Mouse (Mus musculus) regulatory T cell (primary cell): ENCODE results near the gene Abhd5.

Experiments
- in situ Hi-C: fragments of 300-600 bp; cut with MboI, MseI; formaldehyde crosslinking; loops from one replicate; pipeline ENCODE4 v1.15.1; 2025; ENCODE audit warnings: high pct_unique_total_duplicates

Abhd5 gene

DNA sequence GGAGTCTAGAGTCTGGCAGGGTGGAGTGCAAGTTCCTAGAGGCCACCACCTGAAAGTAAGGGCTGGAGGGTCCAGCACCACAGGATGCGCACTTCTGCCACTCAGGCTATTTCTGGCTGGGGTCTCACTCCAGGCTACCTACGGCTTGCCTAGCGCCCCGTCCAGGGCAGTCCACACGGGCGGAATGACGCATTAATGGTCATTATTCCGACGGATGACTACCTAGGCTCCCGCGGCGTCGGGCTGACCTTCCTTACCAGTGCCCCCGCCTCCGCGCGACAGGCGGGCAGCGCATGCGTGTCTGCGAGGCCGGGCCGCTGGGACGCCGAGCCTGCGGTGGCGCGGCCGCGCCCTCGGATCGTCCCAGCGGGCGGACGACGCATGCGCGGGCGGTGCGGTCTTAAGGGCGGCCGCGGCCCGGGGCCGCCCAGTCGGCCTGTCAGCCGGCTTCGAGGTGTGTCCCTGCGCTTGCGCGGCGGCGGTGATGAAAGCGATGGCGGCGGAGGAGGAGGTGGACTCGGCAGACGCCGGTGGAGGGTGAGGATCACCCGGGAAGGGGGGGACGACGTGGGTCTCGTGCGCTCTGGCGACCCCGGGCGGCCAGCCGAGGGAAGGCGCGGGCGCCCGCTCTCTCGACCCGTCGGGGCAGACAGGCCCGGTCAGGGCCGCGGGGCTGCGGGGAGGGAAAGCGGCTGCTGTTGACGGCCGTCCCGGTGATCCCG lies at the start of gene Abhd5:
TSS of gene Abhd5 (plus strand) at position 306 of the 722 bp plus-strand sequence.
- in situ Hi-C loops: no loop called here

DNA sequence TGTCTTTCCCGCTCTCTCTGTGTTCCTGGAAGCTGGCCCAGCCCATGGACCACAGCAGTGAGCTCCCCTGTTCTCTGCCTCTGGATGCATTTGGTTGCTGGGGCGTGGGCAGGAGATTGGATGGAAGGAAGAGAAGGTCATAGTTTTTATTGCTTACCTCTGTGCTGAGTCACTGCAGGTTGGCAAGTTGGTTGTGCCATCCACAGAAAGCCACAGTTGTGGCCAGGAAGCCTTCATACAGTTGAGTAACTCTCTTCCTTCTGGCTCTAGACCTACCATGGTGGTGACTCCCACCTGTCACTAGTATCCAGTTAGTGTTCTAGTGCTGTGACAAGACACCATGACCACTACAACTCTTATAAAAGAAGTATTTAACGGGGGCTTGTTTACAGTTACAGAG lies 46.1 kb upstream of the Abhd5 start:
- in situ Hi-C loops: loop anchor here (5.0 kb wide), 1 partner anchor 48 kb away; no protein-coding TSS in a partner anchor

DNA sequence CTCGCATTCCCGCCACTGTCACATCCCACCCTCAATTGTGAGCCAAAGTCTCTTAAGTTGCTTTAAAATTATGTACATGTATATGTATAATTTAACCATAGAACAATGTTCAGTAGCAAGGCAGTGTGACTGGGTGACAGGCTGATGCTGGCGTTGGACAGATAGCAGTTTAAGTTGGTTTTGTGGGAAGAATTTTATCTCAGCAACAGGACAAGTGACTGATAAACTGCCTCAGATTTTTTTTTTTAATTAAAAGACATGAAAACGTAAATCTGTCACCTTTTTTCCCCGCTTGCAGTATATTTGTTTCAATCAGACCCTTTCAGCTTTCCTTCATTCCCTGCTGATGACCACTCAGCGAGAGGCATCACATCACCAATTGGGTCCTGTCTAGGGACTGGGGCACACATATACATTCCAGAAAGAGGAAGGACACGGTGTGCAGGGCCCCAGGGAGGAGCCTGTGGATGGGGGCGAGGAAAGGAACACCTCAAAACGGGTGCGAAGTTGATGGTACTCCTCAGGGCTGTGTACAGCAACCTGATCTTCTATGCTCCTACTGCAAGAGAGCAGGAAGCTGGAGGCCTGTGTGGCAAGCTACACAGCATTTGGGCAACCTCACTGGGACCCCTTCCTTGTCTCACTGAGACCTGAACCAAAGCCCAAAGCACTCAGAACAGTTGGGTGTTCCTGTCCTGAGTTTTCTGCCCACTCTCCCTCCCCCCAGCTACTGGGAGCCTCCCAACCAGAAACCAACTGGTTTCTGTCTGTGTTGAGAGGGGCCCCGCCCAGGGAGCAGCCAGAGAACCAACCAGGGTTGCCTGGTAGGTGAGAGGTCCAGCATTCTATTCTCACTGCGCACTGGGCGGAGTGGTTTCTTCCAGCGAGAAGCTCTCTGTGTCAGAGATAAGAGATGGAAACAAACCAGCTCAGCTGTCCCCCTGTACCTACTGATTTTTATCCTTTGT lies 42.1 kb upstream of the Abhd5 start:
- in situ Hi-C loops: loop anchor here (5.0 kb wide), 1 partner anchor 52 kb away; no protein-coding TSS in a partner anchor

DNA sequence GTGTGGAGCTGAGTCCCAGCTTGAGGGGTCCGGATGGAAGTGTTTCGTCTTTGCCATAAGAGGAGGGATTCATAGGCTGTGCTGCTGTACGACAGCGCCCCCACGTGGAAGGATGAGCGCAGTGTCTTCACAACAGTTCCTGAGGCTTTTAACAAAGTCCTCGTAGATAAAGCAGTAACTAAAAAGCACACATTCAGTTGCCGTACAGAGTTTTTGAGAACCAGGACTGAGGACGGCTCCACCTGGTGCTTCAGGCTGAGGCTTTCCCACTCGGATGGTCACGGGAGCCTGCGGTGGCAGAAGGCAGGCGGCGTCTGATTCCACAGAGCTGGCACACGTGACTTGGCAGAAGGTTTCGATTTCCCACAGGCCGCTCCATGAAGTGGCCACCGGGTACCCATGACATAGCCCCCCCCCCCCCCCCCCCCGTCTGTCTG lies 40.8 kb upstream of the Abhd5 start:
- in situ Hi-C loops: loop anchor here (5.0 kb wide), 1 partner anchor 103 kb away; no protein-coding TSS in a partner anchor

DNA sequence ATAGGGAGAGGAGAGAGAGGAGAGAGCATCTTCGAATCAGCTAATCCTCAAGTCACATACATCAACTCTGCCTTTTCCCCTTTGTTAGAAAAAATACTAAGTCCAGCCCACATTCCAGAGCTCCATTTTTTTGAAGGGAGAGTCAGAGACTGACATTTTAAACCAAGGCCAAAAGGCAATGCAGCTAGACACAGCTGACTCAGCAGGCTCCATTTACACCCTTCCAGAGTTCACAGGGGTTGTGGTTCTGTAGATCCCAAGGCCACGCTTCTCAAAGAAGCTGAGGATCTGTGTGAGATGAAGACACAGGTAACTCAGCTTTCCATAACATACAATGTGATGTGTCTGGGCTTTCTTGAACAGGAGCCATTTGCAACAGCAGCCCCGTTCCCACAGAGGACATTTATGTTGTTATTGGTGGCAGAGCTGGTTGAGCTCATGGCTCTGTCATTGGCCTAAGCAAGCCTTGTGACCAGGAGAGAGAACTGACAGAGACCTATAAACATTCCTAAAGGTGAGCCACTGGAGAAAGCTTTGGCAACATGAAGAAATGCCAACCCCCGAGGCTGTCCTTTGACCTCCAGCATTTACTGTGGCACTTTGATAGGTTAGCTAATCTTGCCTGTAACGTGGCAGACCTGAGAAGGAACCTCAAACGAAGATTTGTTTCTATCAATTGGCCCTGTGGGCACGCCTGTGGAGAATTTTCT lies 40.2 kb upstream of the Abhd5 start:
- in situ Hi-C loops: loop anchor here (5.0 kb wide), 1 partner anchor 104 kb away; no protein-coding TSS in a partner anchor

DNA sequence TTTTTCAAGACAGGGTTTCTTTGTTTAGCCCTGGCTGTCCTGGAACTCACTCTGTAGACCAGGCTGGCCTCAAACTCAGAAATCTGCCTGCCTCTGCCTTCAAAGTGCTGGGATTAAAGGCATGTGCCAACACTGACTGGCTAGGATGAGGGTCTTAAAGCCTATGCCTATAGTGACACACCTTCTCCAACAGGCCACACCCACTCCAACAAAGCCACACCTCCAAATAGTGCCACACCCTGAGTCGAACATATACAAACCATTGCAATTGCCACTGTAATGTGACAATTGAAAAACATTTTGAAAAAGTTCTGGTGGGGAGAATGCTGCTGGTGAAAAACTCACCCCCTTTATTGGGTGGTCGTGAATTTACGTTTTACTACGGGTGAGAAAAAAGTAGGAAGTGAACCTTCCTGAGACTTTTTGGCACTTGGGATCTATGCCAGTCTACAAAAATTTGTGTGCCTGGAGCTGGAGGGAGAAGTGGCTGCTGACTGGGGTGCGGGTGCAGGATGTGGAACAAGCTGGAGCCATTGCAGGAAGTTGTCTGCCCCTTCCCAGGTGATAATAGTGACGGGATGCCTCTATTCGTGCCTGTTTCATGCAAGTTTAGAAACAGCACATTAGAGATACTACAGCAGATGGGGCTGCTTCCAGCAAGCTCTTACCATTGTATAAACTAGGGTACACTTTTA lies 39.0 kb upstream of the Abhd5 start:
- in situ Hi-C loops: loop anchor here (5.0 kb wide), 1 partner anchor 105 kb away; no protein-coding TSS in a partner anchor

DNA sequence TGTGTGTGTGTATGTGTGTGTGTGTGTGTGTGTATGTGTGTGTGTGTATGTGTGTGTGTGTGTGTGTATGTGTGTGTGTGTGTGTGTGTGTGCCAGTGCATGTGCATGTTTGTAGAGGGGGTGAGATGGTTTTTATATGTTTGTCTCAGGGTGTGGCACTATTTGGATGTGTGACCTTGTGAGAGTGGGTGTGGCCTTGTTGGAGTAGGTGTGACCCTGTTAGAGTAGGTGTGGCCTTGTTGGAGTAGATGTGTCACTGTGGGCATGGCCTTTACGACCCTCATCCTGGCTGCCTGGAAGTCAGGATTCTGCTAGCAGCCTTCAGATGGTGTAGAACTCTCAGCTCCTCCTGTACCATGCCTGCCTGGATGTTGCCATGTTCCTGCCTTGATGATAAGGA lies 38.3 kb upstream of the Abhd5 start:
- in situ Hi-C loops: loop anchor here (5.0 kb wide), 1 partner anchor 106 kb away; no protein-coding TSS in a partner anchor

DNA sequence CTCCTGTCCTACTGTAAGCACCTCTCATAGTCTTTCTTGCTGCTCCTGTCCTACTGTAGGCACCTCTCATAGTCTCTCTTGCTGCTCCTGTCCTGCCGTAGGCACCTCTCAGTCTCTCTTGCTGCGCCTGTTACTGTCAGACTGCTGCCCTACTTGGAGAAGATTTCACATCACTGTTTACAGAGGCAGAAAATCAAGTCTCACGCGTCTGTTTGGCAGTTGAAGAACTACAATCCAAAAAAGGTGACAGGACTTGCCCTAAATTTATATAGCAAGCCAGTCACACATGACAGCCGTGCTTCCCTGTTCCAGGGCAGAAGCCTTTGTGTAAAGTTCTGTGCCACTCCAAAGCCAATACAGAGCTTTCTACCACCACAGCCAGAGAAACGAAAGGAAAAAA lies 37.0 kb upstream of the Abhd5 start:
- in situ Hi-C loops: loop anchor here (5.0 kb wide), 1 partner anchor 107 kb away; no protein-coding TSS in a partner anchor

DNA sequence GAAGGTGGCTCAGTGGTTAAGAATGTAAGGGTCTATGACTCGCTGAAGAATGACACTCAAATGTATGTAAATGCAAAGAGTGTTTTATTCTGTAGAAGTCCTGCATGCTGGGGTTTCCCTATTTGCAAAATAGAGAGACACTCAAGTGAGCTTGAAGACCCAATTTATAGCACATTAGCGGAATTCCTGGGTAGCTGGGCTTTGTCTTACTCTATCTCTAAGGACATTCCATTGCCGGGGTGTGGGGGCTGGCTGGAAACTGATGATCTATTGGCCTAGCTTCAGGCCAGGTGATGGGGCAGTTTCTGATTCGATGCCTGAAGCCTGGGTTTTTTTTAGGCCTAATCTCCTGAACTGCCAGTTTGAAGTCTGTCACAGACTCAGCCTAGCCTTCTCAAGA lies 36.5 kb upstream of the Abhd5 start:
- in situ Hi-C loops: loop anchor here (5.0 kb wide), 1 partner anchor 108 kb away; no protein-coding TSS in a partner anchor

DNA sequence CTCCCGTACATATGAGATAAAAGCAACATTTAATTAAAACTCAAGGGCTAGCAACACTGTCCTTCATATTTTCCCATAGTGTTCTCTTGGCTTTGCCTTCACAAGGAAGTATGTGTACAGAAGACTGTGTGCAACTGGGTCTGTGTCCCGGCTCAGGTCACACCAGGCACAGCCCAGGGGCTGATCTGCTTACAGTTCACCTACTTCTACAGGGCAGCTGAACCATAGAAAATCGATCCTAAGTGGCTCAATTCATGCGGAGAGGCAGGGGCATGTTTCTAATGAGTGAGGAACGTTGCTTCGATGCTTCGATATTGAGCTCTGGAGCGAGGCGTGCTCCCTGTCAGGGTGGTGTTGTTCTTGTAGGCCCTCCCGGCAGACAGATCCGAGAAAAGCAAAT lies 35.9 kb upstream of the Abhd5 start:
- in situ Hi-C loops: no loop called here

DNA sequence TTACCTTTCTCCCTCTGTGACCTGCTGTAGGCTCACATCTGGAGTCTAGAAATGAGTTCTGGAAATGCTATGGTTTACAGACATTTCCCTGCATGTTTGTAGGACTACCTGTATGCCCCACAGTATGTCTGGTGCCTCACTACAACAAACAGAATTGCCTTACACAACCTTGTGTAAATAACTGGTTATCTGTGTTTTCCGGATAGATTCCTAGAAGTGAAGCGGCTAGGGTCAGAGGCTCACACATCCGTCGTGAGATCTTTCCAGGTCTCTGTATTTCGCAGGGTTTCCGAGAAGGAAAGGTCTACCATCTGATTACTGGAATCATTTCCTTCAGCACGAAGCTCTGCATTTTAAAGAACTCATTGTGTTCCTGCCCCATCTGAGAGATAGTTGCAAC lies 34.8 kb upstream of the Abhd5 start:
- in situ Hi-C loops: no loop called here

DNA sequence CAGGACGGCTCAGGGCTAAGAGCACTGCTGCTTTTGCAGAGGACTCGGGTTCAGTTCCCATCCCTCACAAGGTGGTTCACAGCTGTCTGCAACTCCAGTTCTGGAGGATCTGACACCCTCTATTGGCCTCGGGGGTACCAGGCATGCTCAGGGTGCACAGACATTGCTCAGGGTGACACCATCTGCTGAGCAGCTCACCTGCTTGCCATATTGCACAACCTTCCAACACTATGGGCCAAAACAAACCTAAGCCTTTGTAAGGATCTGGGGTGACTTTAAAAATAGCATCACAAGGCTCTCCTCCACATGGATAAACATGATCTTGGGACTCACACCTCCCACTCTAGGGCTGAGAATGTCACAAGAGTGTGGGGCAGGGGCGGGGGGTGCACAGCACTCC lies 30.8 kb upstream of the Abhd5 start:
- in situ Hi-C loops: no loop called here

DNA sequence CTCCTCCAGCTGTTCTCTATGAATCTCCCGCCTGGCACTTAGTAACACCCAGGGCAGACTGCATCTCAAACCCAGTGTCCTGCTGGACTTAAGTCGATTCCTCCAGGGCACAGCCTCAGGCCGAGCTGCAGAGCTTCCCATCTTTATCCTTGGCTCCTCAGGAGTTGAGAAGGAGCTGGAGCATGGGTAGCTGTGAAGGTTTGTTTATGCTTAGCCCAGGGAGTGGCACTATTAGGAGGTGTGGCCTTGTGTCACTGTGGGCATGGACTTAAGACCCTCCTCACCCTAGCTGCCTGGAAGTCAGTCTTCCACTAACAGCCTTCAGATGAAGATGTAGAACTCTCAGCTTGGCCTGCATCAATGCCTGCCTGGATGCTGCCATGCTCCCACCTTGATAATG lies 29.1 kb upstream of the Abhd5 start:
- in situ Hi-C loops: no loop called here

DNA sequence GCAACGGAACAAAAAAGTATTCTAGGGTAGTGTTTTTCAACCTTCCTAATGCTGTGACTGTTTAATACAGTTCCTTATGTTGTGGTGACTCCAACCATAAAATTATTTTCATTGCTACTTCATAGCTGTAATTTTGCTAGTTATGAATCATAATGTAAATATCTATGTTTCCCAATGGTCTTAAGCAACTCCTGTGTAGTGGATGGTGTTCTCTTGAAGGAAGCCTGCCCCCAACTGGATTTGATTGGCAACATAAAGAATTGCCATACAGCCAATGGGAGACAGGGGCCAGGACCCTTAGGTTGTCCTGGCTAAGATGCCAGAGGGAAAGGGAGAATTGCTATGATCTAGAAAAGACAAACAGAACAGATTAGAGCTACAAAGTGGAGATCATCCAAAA lies 25.4 kb upstream of the Abhd5 start:
- in situ Hi-C loops: no loop called here

DNA sequence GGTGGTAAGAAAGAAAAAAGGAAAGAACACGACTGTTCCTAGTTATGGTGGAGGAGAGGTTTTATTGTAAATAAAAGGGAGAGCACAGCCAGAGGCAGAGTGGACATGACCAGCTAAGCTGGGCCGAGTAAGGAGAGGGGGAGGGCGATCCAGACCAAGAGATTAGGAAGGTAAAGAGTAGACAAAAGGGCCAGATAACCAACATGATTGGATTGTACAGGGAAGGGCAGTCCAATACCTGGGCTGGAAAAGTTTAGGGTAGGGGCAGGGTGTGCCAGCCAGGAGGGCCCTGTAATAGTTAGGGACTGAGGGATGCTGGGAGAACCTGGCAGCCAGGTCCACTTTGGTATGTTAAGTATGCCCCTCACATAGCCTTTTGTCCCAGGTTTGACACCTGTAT lies 23.2 kb upstream of the Abhd5 start:
- in situ Hi-C loops: no loop called here

DNA sequence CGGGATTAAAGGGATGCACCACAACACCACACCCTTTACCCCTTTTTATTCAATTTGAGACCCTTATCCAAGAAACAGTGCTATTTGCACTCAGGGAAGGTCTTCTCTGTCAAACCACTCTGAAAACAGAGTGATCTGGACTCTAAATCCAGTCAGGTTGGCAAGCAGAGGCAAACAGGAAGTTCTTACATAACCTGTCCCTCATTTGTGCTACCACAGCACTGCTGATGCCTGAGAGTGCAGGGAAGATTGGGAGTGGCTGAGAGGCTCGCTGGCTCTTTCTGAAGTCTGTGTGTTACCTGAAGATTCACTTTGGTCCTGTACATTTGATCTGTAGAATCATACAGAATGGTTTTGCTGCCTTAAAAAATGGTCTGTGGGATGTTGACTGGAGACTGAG lies 14.7 kb upstream of the Abhd5 start:
- in situ Hi-C loops: no loop called here

DNA sequence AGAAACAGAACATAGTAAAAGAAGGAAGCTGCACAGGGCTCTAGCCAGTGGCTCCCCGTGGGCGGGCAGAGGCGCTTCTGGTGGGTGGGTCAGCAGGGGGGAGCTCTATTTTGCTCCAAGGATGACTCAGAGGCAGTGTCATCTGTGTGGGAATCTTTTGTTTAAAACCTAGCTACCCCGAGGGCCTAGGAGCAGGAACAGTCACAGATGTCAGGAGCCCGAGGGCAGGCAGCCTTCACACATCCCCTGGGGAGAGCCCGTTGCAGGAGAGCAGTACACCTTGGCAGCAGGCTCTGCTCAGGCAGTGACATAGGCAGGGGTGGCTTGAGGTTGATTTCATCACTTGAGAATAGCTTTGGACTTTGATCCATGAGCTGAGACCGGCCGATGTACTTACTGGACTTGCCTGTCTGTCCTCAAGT lies 13.9 kb upstream of the Abhd5 start:
- in situ Hi-C loops: no loop called here

DNA sequence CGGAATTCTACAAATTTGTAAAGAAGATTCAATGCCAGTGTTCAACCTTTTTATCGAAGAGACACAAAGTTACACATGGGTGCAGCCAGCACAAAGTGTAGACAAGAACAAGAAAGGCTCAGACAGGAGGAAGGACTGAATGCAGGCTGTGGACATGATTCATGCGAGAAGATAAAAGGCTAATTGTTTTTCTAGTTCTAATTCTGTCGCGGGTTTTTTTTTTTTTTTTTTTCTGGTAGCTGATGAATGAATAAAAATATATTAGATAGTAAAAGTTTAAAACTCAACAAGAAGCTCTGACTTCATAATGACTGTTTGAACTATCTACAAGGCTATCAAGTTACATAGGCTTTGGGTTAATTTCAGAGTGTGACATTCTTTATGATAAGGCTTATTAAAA lies 11.4 kb upstream of the Abhd5 start:
- in situ Hi-C loops: no loop called here

DNA sequence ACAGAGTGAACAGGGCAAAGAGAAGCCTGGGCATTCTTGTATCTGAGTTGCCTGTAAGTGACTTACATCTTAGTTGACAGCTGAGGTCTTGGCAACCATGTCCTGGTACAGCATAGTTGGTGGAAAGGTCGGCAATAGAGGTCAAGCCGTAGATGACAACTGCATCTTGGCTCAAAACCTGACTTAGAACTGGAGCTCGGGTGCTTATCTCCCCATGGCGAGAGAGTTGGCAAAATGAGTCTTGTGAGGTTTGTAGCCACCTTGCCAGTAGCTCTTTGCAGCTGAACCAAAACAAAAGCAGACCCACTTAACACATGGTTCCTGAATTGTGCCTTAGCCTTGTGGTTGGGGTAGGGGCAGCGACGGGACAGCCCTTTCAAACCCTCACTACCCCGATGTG lies 8.0 kb upstream of the Abhd5 start:
- in situ Hi-C loops: no loop called here

DNA sequence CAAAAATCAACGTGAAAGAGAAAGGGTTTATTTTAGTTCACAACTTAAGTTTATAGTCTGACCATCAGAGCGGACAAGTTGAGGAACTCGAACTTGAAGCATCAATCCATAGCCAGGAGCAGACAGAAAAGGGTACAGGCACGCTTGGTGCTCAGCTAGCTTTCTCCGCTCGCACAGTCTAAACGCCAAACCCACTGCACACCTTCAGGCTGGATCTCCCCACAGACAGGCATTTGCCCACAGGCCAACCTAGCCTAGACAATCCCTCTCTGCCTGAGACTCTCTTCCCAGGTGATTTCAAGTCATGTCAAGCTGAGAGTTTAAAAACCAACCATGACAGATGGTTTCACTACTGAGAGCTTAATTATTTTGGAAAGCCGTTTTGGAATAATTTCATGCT lies 6.8 kb upstream of the Abhd5 start:
- in situ Hi-C loops: no loop called here

DNA sequence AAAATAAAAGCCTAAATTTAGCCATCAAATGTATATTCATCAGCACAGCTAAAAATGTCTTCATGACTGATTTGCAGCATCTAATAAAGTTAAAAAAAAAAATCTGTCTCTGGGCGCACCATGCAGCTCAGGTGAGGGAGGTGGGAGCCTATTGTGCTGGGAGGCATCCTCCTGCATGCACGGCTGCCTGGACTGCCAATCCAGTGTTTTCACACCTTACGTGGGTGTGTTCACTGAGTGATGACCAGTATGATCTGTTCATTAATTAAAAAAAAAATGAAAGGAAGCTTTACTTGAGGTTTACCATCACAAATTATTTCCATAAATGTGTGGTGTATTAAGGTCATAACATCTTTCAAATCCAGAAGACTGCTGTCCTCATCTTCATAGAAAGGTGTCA lies 6.1 kb upstream of the Abhd5 start:
- in situ Hi-C loops: no loop called here
